Mouse (Mus musculus): ENCODE data around the gene Cep68. TPM values are rescaled to one million over a fixed set of nuclear protein-coding genes. Genes with fewer than 3 reads are reported as not detected.

Cep68 gene
- total RNA-seq, 2 experiments from 2014 or later = 30.8 to 36.1 TPM

GRCm38 (mm10) chr11:20248840-20249239 lies 389 bp downstream of the Cep68 start:
- DNase-seq = peak; percentile 65
- Histone ChIP-seq H3K27ac (peak overlapping the region; percentile 97), H3K4me3 (peak overlapping the region; percentile 100)
- no peak for TF ChIP-seq CTCF (IDR thresholded peaks at IDR 0.05)
- intact Hi-C loops (cut with DNase I) = loop anchor here (5.0 kb wide), 3 partner anchors 47 to 493 kb away; partner anchors contain the start of genes Aftph and Rab1a

GRCm38 (mm10) chr11:20248277-20248676 lies 952 bp downstream of the Cep68 start:
- intact Hi-C loops (cut with DNase I) = loop anchor here (5.0 kb wide), 3 partner anchors 46 to 494 kb away; partner anchors contain the start of genes Aftph and Rab1a
- no peak for DNase-seq
- no peak for TF ChIP-seq CTCF (IDR thresholded peaks at IDR 0.05)
- peak overlapping the region; percentile 100 for H3K4me3 ChIP-seq
- peak overlapping the region; percentile 97 for H3K27ac ChIP-seq

GRCm38 (mm10) chr11:20247146-20247855 lies 1.9 kb downstream of the Cep68 start:
- DNase-seq = no peak
- intact Hi-C loops (cut with DNase I) = loop anchor here (5.0 kb wide), 3 partner anchors 45 to 495 kb away; partner anchors contain the start of genes Aftph and Rab1a
- peak overlapping the region; percentile 24; the same call in 1 of the 2 replicates for H3K27ac ChIP-seq
- no peak for TF ChIP-seq CTCF (IDR thresholded peaks at IDR 0.05)
- H3K4me3 ChIP-seq = no peak overlapping the region

DNA sequence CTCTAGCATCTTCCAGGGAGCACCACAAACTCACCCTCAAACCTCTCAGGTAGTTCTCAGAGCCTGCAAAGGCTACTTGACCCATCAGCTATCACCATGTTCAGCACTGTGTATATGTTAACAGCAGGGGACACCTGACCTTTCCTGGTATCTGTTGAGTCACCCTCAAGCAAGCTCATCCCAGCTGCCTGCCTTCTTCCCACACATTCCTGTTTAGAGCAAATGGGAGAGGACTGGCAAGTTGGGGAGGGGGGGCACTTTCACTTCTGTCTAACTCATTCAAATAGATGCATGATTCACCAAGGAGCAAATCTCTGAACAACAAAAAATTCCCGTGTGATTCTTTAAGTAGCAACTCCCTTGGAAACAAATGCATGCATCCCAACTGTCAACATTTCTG lies 2.6 kb downstream of the Cep68 start:
- TF ChIP-seq CTCF (IDR thresholded peaks at IDR 0.05) = no peak
- DNase-seq = no peak
- peak overlapping the region; percentile 24; the same call in 1 of the 2 replicates for H3K27ac ChIP-seq
- intact Hi-C loops (cut with DNase I) = loop anchor here (5.0 kb wide), 3 partner anchors 44 to 496 kb away; partner anchors contain the start of genes Aftph and Rab1a
- no peak overlapping the region for H3K4me3 ChIP-seq

DNA sequence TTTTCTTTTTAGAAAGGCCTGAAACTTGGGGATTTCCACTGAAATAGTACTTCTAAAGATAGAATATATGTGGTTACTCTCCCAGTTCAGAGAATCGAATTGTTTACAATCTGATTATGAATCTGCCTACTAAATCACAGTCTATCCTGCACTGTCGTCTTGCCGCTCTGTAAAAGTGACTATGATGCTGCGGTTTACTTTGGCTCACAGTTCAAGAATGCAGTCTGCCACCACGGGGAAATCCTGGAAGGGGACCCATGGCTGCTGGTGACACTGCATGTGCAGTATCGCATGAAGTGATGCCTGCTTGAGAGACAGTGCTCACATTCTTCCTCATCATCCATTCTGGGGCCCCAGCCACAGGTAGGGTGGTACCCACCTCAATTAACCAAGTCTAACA lies 3.9 kb downstream of the Cep68 start:
- no peak for DNase-seq
- no peak for TF ChIP-seq CTCF (IDR thresholded peaks at IDR 0.05)
- intact Hi-C loops (cut with DNase I) = loop anchor here (5.0 kb wide), 3 partner anchors 43 to 497 kb away; partner anchors contain the start of genes Aftph and Rab1a
- Histone ChIP-seq H3K4me3 (no peak overlapping the region), H3K27ac (no peak overlapping the region)

GRCm38 (mm10) chr11:20244336-20245290 lies 4.6 kb downstream of the Cep68 start:
- intact Hi-C loops (cut with DNase I) = loop anchor here (5.0 kb wide), 3 partner anchors 42 to 498 kb away; partner anchors contain the start of genes Aftph and Rab1a
- Histone ChIP-seq H3K27ac (no peak overlapping the region), H3K4me3 (no peak overlapping the region)
- peak; percentile 41 for TF ChIP-seq CTCF (IDR thresholded peaks at IDR 0.05)
- no peak for DNase-seq

- peak overlapping the region; percentile 28; the same call in 1 of the 2 replicates for H3K27ac ChIP-seq
- TF ChIP-seq CTCF (IDR thresholded peaks at IDR 0.05) = peak; percentile 29
- H3K4me3 ChIP-seq = no peak overlapping the region
- intact Hi-C loops (cut with DNase I) = no loop called here
- DNase-seq = no peak
Measured at GRCm38 (mm10) chr11:20243214-20243913, 5.9 kb downstream of the Cep68 start.

- no peak for TF ChIP-seq CTCF (IDR thresholded peaks at IDR 0.05)
- intact Hi-C loops (cut with DNase I) = no loop called here
- Histone ChIP-seq H3K27ac (0 out of 2 replicates have a peak overlapping the region, but pooled peaks have one; percentile 31), H3K4me3 (no peak overlapping the region)
- DNase-seq = no peak
Measured at GRCm38 (mm10) chr11:20242366-20243056, 6.7 kb downstream of the Cep68 start.

- no peak for DNase-seq
- intact Hi-C loops (cut with DNase I) = no loop called here
- Histone ChIP-seq H3K4me3 (no peak overlapping the region), H3K27ac (0 out of 2 replicates have a peak overlapping the region, but pooled peaks have one; percentile 31)
- no peak for TF ChIP-seq CTCF (IDR thresholded peaks at IDR 0.05)
Measured at GRCm38 (mm10) chr11:20241311-20241710, 7.9 kb downstream of the Cep68 start.

GRCm38 (mm10) chr11:20240331-20240730 lies 8.9 kb downstream of the Cep68 start:
- intact Hi-C loops (cut with DNase I) = no loop called here
- H3K27ac ChIP-seq = peak overlapping the region; percentile 40
- DNase-seq = no peak
- H3K4me3 ChIP-seq = no peak overlapping the region
- no peak for TF ChIP-seq CTCF (IDR thresholded peaks at IDR 0.05)

DNA sequence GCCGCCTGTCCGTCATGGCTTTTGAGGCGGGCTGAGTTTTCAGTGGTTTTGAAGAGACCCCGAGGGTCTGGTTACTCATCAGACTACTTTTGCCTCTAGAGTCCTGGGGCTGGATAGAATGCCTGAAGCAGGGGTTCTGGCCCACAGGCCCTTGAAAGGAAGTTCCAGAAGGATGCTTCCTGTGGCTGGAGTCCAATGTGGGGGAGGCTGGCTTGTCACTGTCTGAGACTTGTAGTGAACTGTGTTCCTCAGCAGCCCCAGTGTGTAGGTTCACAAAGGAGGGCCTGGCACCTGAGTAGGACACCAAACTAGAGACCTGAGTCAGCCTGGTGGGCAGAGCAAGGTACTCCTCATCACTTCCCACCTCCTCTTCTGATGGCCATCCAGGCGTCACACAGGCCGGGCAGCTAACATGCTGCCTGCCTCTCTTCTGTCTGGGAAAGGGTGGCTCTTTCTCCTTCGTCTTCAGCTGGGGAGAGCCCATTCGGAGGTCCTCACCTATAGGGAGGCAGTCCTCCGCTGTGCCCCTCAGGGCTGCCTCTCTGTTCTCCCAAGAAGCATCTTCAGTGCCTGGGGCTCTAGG lies 9.9 kb downstream of the Cep68 start:
- no peak overlapping the region for H3K4me3 ChIP-seq
- H3K27ac ChIP-seq = no peak overlapping the region
- no peak for TF ChIP-seq CTCF (IDR thresholded peaks at IDR 0.05)
- DNase-seq = no peak
- intact Hi-C loops (cut with DNase I) = no loop called here

Data from gastrocnemius, adult 2 months (tissue).